Mouse (Mus musculus): ENCODE data around the gene Mif. TPM values are rescaled to one million over a fixed set of nuclear protein-coding genes. Genes with fewer than 3 reads are reported as not detected.

Mif gene
- total and polyA plus RNA-seq, 3 experiments, result 554 to 5,707 (median 1,557) TPM

DNA sequence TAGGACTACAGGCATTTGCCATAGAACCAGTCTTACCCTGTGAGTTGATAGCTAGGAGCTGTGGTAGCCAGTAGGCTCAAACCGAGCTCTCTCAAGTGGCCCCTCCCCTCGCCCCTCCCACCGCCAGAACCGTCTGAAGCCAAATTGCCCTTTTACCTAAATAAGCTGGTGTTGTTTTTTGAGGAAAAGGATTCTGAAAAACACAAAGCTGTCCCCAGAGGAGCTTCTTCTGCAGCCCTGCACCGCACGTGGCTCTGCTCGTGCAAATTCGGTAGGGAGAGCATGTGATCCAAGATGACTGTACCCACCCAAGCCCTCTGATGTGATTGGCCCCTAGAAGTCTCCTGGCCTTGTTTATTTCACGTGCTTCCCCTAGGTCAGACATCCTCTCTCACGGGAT is 24.7 kb downstream of the Mif start:
- peak overlapping the region; percentile 74 for H3K4me3 ChIP-seq (ENCODE audit: low read depth, low read length)
- peaks cover 10% of the 10 kb centered on the region for H3K36me3 ChIP-seq (replicated peaks)
- peak; percentile 84 for DNase-seq (ENCODE audit: low spot score)
- peaks cover 9% of the 10 kb centered on the region; the same call in 1 of the 2 replicates for H3K27me3 ChIP-seq (ENCODE audit: insufficient read depth, low read length)
- TF ChIP-seq GATA1 (IDR thresholded peaks at IDR 0.05; ENCODE audit: borderline replicate concordance, low read length) (no peak), POLR2AphosphoS5 (IDR thresholded peaks at IDR 0.05; ENCODE audit: insufficient replicate concordance, low read depth, low read length) (no peak), CTCF (IDR thresholded peaks at IDR 0.05; ENCODE audit: low read depth, low read length) (no peak), GATA2 (IDR thresholded peaks at IDR 0.05; ENCODE audit: borderline replicate concordance, low read depth, low read length) (no peak), TAL1 (conservative IDR thresholded peaks at IDR 0.05; ENCODE audit: low read depth, low read length) (no peak)
- ATAC-seq (ENCODE audit: extremely low read depth, insufficient number of reproducible peaks, low FRiP score, poor library complexity, severe bottlenecking), result peak; percentile 64
- H3K9me3 ChIP-seq (replicated peaks), result no peaks in the 10 kb centered on the region
- H3K4me1 ChIP-seq (ENCODE audit: insufficient read depth, low read depth, low read length), result peaks cover 56% of the 10 kb centered on the region

DNA sequence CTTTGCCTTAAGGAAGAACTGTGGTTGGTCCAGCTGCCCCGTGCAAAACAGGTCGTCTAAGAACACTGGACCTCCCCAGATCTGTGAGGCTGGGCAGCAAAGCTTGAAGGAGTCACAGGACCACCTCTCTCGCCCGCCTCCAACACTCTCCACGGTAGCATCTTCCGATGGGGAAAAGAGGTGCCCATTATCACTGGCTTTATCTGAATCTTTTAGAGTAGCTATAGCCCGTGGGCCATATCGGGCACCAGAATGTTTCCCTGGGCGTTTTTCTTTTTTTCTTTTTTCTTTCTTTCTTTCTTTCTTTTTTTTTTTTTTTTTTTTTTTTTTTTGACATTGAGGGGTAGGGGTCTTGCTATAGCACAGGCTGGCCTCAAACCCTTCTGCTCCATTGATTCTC is 25.3 kb downstream of the Mif start:
- Histone ChIP-seq H3K4me3 (ENCODE audit: low read depth, low read length) (peak overlapping the region; percentile 74), H3K4me1 (ENCODE audit: insufficient read depth, low read depth, low read length) (peaks cover 56% of the 10 kb centered on the region), H3K9me3 (replicated peaks) (no peaks in the 10 kb centered on the region), H3K36me3 (replicated peaks) (peaks cover 10% of the 10 kb centered on the region), H3K27me3 (ENCODE audit: insufficient read depth, low read length) (peaks cover 8% of the 10 kb centered on the region; the same call in 1 of the 2 replicates)
- no peak for TF ChIP-seq GATA2 (IDR thresholded peaks at IDR 0.05; ENCODE audit: borderline replicate concordance, low read depth, low read length)
- no peak for TF ChIP-seq GATA1 (IDR thresholded peaks at IDR 0.05; ENCODE audit: borderline replicate concordance, low read length)
- TF ChIP-seq POLR2AphosphoS5 (IDR thresholded peaks at IDR 0.05; ENCODE audit: insufficient replicate concordance, low read depth, low read length), result no peak
- no peak for TF ChIP-seq CTCF (IDR thresholded peaks at IDR 0.05; ENCODE audit: low read depth, low read length)
- no peak for TF ChIP-seq TAL1 (conservative IDR thresholded peaks at IDR 0.05; ENCODE audit: low read depth, low read length)
- ATAC-seq (ENCODE audit: extremely low read depth, insufficient number of reproducible peaks, low FRiP score, poor library complexity, severe bottlenecking) (no peak), DNase-seq (ENCODE audit: low spot score) (no peak)

DNA sequence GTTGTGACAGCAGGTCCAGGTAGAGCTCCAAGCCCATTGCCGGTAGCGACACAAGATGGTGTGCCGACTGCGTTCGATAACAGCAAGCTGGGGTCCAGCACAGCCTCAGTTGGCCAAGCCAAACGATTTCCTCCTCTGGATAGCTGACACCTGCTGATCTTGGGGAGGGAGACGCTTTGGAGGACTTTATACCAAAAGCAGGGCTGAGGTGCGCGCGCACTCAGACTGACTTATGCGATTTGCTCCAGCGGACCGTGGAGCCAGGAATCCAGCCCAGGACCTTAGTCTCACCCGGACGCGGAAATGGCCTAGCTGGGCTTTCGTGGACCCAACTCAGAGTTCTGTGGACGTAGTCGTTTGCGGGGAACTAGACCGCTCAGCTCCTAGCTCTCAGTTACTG is 25.8 kb downstream of the Mif start:
- no peak for TF ChIP-seq GATA1 (IDR thresholded peaks at IDR 0.05; ENCODE audit: borderline replicate concordance, low read length)
- TF ChIP-seq GATA2 (IDR thresholded peaks at IDR 0.05; ENCODE audit: borderline replicate concordance, low read depth, low read length), result no peak
- no peak; the same call in 1 of the 2 replicates for TF ChIP-seq POLR2AphosphoS5 (IDR thresholded peaks at IDR 0.05; ENCODE audit: insufficient replicate concordance, low read depth, low read length)
- no peak for TF ChIP-seq CTCF (IDR thresholded peaks at IDR 0.05; ENCODE audit: low read depth, low read length)
- no peak for TF ChIP-seq TAL1 (conservative IDR thresholded peaks at IDR 0.05; ENCODE audit: low read depth, low read length)
- no peak for ATAC-seq (ENCODE audit: extremely low read depth, insufficient number of reproducible peaks, low FRiP score, poor library complexity, severe bottlenecking)
- peak; percentile 51 for DNase-seq (ENCODE audit: low spot score)

DNA sequence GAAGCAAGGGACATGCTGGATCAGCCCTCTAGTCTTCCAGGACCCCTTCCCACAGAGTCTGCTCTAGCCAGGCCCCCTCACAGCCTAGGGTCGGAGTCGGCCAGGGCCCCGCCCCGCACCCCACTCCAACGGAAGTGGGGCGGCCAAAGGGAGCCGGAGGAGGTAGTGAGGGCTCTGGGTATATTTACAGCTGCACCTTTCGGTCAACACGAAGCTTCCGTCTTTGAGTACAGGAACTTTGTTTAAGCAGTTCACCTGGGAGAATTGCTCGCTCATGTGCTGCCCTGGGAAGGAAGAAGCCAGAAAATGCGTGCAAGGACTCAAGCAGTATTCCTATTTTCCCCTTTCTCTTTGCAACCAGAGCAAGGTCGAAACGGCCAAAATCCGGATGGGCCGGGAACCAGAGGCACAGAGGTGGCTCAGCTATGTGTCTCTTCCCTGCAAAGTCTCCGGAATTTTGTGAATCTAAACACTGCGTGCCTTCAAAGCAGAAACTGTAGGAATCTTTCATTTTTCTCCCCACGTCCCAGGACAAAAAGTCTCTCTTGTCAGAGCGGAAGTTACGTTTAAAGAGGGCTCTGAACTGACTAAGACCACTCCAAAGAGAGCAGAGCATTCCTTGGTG is 26.5 kb downstream of the Mif start:
- Histone ChIP-seq H3K4me3 (ENCODE audit: low read depth, low read length) (peak overlapping the region; percentile 74), H3K9me3 (replicated peaks) (no peaks in the 10 kb centered on the region), H3K36me3 (replicated peaks) (peaks cover 10% of the 10 kb centered on the region), H3K4me1 (ENCODE audit: insufficient read depth, low read depth, low read length) (peaks cover 56% of the 10 kb centered on the region), H3K27me3 (ENCODE audit: insufficient read depth, low read length) (peaks cover 5% of the 10 kb centered on the region; the same call in 1 of the 2 replicates)
- TF ChIP-seq GATA2 (IDR thresholded peaks at IDR 0.05; ENCODE audit: borderline replicate concordance, low read depth, low read length) (no peak), TAL1 (conservative IDR thresholded peaks at IDR 0.05; ENCODE audit: low read depth, low read length) (no peak), GATA1 (IDR thresholded peaks at IDR 0.05; ENCODE audit: borderline replicate concordance, low read length) (no peak), CTCF (IDR thresholded peaks at IDR 0.05; ENCODE audit: low read depth, low read length) (no peak), POLR2AphosphoS5 (IDR thresholded peaks at IDR 0.05; ENCODE audit: insufficient replicate concordance, low read depth, low read length) (no peak)
- DNase-seq (ENCODE audit: low spot score) (no peak), ATAC-seq (ENCODE audit: extremely low read depth, insufficient number of reproducible peaks, low FRiP score, poor library complexity, severe bottlenecking) (no peak)

More for the DNA sequence above, 25.8 kb downstream of the Mif start:
- peaks cover 5% of the 10 kb centered on the region; the same call in 1 of the 2 replicates for H3K27me3 ChIP-seq (ENCODE audit: insufficient read depth, low read length)
- H3K4me3 ChIP-seq (ENCODE audit: low read depth, low read length), result peak overlapping the region; percentile 74
- peaks cover 56% of the 10 kb centered on the region for H3K4me1 ChIP-seq (ENCODE audit: insufficient read depth, low read depth, low read length)
- peaks cover 10% of the 10 kb centered on the region for H3K36me3 ChIP-seq (replicated peaks)
- H3K9me3 ChIP-seq (replicated peaks), result no peaks in the 10 kb centered on the region

DNA sequence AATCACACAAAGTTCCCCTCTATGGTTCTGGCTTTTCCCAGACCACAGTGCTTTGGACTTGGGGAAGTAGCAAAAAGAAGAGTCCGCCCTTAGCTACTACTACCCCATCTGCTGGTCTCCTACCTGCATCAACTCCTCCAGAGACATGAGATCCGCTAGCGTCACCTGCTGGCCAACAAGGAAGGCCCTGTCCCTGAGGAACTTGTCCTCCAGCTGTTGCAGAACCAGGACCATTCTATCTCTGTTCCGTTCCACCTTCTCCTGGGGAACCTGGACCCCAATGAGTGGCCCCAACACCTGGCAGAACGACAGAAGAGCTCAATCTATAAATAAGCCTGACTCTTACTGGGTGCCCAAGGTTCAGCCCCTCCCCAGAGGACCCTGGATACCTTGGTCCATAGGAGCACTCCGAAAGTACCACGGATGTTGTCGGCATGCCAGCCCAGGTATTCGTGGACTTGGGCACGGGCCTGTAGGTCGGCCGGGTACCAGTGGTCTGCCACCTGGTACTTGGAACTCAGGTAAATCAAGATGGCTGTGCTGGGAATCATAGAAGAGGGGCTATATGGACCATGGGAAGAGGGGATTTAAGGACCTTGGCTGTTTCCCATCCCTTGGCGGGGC is 27.7 kb downstream of the Mif start:
- peaks cover 4% of the 10 kb centered on the region; the same call in 1 of the 2 replicates for H3K27me3 ChIP-seq (ENCODE audit: insufficient read depth, low read length)
- H3K4me3 ChIP-seq (ENCODE audit: low read depth, low read length), result peak overlapping the region; percentile 47; the same call in 1 of the 2 replicates
- H3K4me1 ChIP-seq (ENCODE audit: insufficient read depth, low read depth, low read length), result peaks cover 47% of the 10 kb centered on the region
- peaks cover 10% of the 10 kb centered on the region for H3K36me3 ChIP-seq (replicated peaks)
- ATAC-seq (ENCODE audit: extremely low read depth, insufficient number of reproducible peaks, low FRiP score, poor library complexity, severe bottlenecking), result no peak
- TF ChIP-seq POLR2AphosphoS5 (IDR thresholded peaks at IDR 0.05; ENCODE audit: insufficient replicate concordance, low read depth, low read length), result no peak
- peak; percentile 72 for TF ChIP-seq CTCF (IDR thresholded peaks at IDR 0.05; ENCODE audit: low read depth, low read length)
- no peak for TF ChIP-seq TAL1 (conservative IDR thresholded peaks at IDR 0.05; ENCODE audit: low read depth, low read length)
- H3K9me3 ChIP-seq (replicated peaks), result no peaks in the 10 kb centered on the region
- DNase-seq (ENCODE audit: low spot score), result peak; percentile 52

DNA sequence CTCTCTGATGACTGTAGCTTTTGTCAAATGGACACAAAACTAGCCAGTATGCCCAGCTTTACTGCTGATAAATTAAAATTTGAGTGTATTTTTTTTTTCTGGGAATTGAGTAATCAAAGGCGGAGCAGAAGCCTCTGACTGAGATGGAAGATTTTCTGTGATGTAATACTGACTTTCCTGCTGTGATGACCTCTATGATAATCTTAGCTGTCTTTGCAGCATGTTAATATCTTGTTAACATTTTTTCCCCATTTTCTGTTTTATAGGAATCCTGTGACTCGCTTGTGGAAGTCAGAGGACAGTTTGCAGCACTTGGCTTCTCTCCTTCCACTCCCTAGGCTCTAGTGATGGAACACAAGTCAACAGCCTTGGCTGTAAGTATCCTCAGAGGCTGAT is 29.8 kb downstream of the Mif start:
- TF ChIP-seq GATA1 (IDR thresholded peaks at IDR 0.05; ENCODE audit: borderline replicate concordance, low read length), result no peak
- no peak for ATAC-seq (ENCODE audit: extremely low read depth, insufficient number of reproducible peaks, low FRiP score, poor library complexity, severe bottlenecking)

More for the DNA sequence above, 29.8 kb downstream of the Mif start:
- no peaks in the 10 kb centered on the region for H3K27me3 ChIP-seq (ENCODE audit: insufficient read depth, low read length)
- H3K4me1 ChIP-seq (ENCODE audit: insufficient read depth, low read depth, low read length), result peaks cover 48% of the 10 kb centered on the region
- H3K36me3 ChIP-seq (replicated peaks), result peaks cover 10% of the 10 kb centered on the region
- no peak overlapping the region for H3K4me3 ChIP-seq (ENCODE audit: low read depth, low read length)
- H3K9me3 ChIP-seq (replicated peaks), result no peaks in the 10 kb centered on the region
- no peak for DNase-seq (ENCODE audit: low spot score)
